Mouse (Mus musculus) right cerebral cortex, adult 18-20 months (tissue): ENCODE measurements at regions not wholly inside any gene's neighbourhood (a gene's known extent, or its start where the extent isn't known, plus 50 kb on each side); places are given as distances from the start of the nearest gene placed in this dataset.
A peak's percentile ranks its signal among the peaks of the same experiment; 100 is the strongest.

ENCODE experiments used
- DNase-seq: peaks from one replicate; pipeline ENCODE4 v3.0.0; 2022; ENCODE audit warnings: mixed read lengths

GRCm38 (mm10) chr14:18127385-18127784 is 111.5 kb downstream of the Nr1d2 start:
- DNase-seq = no peak

DNA sequence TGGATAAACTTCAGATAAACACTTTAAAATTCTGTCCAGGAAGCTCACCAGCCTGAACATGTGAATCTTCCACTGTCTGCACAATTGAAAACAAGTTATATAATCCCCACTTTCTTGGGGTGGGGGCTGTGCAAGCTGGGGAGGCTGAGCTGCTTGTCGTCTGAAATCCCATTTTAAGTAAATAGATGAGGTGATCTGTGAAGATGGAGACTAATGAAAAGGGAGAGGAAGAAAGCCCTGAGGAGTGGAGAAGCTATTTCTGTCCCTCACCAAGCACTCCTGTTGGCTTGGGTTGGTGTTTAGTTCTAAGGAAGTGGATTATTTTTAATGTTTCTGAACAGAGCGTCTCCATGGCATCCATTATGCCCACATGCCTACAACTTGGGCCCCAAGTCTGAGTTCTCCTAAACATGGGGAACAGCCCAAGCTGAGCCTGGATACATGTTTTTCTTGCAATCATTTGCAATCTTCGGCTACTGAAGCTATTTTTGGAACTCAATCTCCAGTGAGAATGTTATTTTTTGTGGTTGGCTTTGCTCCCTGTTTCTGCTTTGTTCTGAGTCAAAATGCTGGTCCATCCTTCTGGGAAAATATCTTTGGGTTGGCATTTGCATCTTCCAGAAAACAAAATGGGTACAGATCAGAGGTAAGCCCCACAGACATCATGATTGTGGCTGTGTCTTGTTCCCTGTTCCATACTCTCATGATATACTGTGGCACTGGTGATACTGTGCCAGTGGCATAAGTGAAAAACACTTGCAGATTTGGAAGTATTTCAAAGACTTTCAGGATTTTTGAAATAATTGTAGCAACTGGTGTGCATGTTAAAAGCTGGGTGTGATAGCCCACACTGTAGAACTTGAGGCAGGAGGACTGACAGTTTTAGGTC is 131.8 kb downstream of the Nr1d2 start:
- DNase-seq = peak; percentile 68

DNA sequence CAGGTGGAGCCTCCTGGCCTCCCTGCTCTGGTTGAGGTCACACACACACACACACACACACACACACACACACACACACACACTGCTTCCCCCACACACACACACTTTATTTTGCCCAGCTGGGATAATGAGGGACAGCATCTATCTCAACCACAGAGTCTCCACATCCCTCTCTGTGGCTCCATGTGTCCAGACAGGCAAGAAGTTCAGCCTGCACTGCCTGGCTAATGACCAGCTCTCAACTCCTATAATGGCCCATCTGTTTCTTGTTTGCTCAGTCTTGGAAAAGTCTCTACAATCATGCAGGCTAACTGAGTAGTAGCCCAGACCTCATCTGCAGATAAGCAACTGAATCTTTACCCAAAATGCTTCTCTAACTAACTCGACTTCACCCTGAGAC is 133.3 kb downstream of the Nr1d2 start:
- no peak for DNase-seq

DNA sequence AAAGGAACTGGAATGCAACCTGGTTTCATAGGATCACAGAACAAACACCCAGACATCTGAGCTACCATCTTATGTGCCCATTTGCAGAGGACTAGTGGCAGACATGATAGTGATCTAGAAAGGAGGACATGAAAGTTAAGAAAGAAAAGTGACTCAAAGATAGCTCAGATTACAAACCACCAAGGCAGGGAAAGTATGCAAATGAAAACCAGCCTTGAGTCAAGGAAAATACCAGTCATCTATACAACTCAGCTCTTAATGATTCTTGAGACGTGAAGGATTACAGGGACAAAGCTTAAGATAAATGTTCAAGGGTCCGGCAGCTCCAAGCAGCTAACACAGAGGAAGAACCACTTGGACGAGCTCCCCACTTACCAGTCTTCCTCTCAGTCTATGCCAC is 138.7 kb downstream of the Nr1d2 start:
- no peak for DNase-seq
